Mouse (Mus musculus) ES-E14 (cell line): ENCODE results near the gene Slc5a5.

Experiments used
- CHD2 ChIP-seq: IDR thresholded peaks from 2 replicates; pipeline ENCODE4 v1.6.1; 2014; ENCODE audit warnings: mild to moderate bottlenecking, low read depth, low read length, inconsistent platforms
- HCFC1 ChIP-seq: IDR thresholded peaks from 2 replicates; pipeline ENCODE4 v1.6.1; 2012; ENCODE audit warnings: low read length, inconsistent platforms, borderline replicate concordance; ENCODE audit not compliant: insufficient read depth
- MAFK ChIP-seq: IDR thresholded peaks from 2 replicates; pipeline ENCODE4 v1.6.1; 2014; ENCODE audit warnings: mild to moderate bottlenecking, low read depth, low read length, inconsistent platforms; ENCODE audit not compliant: insufficient read depth
- ZC3H11A ChIP-seq: IDR thresholded peaks from 2 replicates; pipeline ENCODE4 v1.6.1; 2012; ENCODE audit warnings: low read depth, mild to moderate bottlenecking, inconsistent platforms, low read length, borderline replicate concordance

DNA sequence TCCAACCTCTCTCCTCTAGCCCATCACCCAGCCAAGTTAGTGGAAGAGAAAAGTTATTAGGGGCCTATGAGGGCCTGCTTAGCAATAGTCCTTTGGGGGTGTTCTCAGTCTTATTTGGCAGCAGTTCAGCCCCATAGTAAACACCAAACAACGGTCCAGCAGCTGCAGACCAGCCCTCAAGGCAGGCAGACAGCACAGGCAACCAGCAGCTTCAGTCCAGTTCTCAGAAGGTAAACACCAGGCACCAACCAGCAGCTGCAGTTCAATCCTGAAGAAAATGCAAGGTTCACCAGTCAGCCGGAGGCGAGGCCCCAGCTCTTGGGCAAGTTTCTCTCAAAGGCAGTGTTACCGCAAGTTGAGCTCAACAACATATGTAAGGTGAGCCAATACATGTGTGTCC, 40.5 kb upstream of the Slc5a5 start:
- TF ChIP-seq ZC3H11A: no peak
- TF ChIP-seq HCFC1: no peak
- no peak for TF ChIP-seq MAFK
- no peak for TF ChIP-seq CHD2
